Mouse (Mus musculus) heart, embryonic 12.5 days (tissue): ENCODE measurements at regions not wholly inside any gene's neighbourhood (a gene's known extent, or its start where the extent isn't known, plus 50 kb on each side); places are given as distances from the start of the nearest gene placed in this dataset.

ENCODE experiments used
- ATAC-seq: fragments of 200-750 bp; cut with Nextera tagmentation; 2 replicates; pipeline ENCODE4 v1.8.0; 2017; ENCODE audit warnings: moderate TSS enrichment, moderate library complexity; ENCODE audit not compliant: insufficient number of reproducible peaks, low FRiP score
- H3K27ac ChIP-seq: fragments of 300-500 bp; sonication (generic); 2 replicates; pipeline ENCODE4 v1.5.1; 2016; ENCODE audit warnings: mild to moderate bottlenecking, moderate library complexity; ENCODE audit not compliant: poor library complexity, severe bottlenecking
- H3K27me3 ChIP-seq: fragments of 300-500 bp; sonication (generic); replicated peaks from 2 replicates; pipeline ENCODE4 v1.6.1; 2016; ENCODE audit warnings: mild to moderate bottlenecking, moderate library complexity
- H3K36me3 ChIP-seq: fragments of 300-500 bp; sonication (generic); 2 replicates; pipeline ENCODE4 v1.6.1; 2016; ENCODE audit warnings: mild to moderate bottlenecking, moderate library complexity
- H3K4me1 ChIP-seq: fragments of 300-500 bp; sonication (generic); replicated peaks from 2 replicates; pipeline ENCODE4 v1.6.1; 2016; ENCODE audit warnings: mild to moderate bottlenecking
- H3K4me2 ChIP-seq: fragments of 300-500 bp; sonication (generic); 2 replicates; pipeline ENCODE4 v1.6.1; 2016; ENCODE audit warnings: mild to moderate bottlenecking, moderate library complexity
- H3K4me3 ChIP-seq: fragments of 300-500 bp; sonication (generic); 2 replicates; pipeline ENCODE4 v1.5.1; 2016; ENCODE audit warnings: mild to moderate bottlenecking
- H3K9ac ChIP-seq: fragments of 300-500 bp; sonication (generic); 2 replicates; pipeline ENCODE4 v1.6.1; 2016; ENCODE audit warnings: mild to moderate bottlenecking, moderate library complexity
- H3K9me3 ChIP-seq: fragments of 300-500 bp; sonication (generic); replicated peaks from 2 replicates; pipeline ENCODE4 v1.6.1; 2016; ENCODE audit warnings: mild to moderate bottlenecking, moderate library complexity
- WGBS: fragments of 180-500 bp; shearing (Covaris S2); methylation state at CpG from one replicate; pipeline ENCODE4 v1.1.7; 2016; 5-methylcytosine and 5-hydroxymethylcytosine counted together

DNA sequence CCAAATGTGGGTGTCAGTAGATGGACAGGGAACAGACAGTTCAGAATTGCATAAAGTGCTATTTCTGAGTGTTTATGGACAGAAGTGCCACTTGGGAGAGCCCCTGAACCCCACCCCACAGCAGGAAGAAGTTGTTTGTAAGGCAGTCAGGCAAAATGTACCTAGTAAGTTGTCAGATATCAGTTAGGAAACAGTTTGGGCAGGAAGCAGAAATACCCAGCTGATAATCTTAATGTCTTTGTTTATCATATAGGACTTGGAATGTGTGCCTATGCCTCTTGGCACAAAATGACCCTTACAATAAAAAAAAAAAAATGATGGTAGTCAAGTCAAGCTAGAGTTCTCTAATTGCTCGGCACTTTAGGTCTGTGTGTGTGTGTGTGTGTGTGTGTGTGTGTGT, 66.9 kb upstream of the Gm21915 start:
- Histone ChIP-seq H3K4me3 (no peak overlapping the region), H3K4me1 (no peaks in the 10 kb centered on the region), H3K27me3 (no peaks in the 10 kb centered on the region), H3K4me2 (no peak overlapping the region), H3K36me3 (no peaks in the 10 kb centered on the region), H3K9ac (no peak overlapping the region), H3K27ac (no peak overlapping the region), H3K9me3 (peaks cover 3% of the 10 kb centered on the region; the same call in 1 of the 2 replicates)
- WGBS, result 62% methylated on average over 1 of the region's 1 CpGs
- no peak for ATAC-seq

- ATAC-seq, result no peak
- no peak overlapping the region for H3K4me3 ChIP-seq
- H3K4me1 ChIP-seq, result no peaks in the 10 kb centered on the region
- no peak overlapping the region for H3K4me2 ChIP-seq
- no peaks in the 10 kb centered on the region for H3K36me3 ChIP-seq
- WGBS, result 71% methylated on average over 7 of the region's 7 CpGs
- no peak overlapping the region for H3K9ac ChIP-seq
- H3K27ac ChIP-seq, result no peak overlapping the region
- no peaks in the 10 kb centered on the region for H3K27me3 ChIP-seq
- peaks cover 3% of the 10 kb centered on the region; the same call in 1 of the 2 replicates for H3K9me3 ChIP-seq
These were observed 67.2 kb upstream of the Gramd1b start for GRCm38 (mm10) chr9:40598431-40598831.

DNA sequence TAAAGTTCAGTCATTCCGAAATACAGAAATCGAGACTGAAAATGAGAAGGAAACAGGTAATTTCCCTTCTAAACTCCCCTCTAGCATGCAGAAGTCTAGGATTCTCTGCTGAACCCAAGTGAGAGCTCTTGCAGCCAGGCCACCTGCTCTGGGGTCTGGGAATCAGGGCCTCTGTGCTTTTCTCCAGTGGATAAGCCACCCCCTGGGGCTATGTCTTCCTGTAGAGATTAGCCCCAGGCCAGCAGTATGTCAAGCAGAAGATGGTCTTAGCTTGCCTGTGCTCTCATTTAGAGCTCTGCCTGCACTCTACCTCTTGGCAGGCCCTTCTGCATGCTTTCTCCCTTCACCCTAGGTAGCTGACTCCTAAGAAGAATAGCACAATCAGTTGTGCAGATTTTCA, 56.2 kb upstream of the Gramd1b start:
- WGBS, result 72% methylated on average over 2 of the region's 2 CpGs
- Histone ChIP-seq H3K9ac (no peak overlapping the region), H3K27me3 (no peaks in the 10 kb centered on the region), H3K4me2 (no peak overlapping the region), H3K4me1 (no peaks in the 10 kb centered on the region), H3K36me3 (no peaks in the 10 kb centered on the region), H3K4me3 (no peak overlapping the region), H3K27ac (no peak overlapping the region), H3K9me3 (no peaks in the 10 kb centered on the region)
- ATAC-seq, result no peak

DNA sequence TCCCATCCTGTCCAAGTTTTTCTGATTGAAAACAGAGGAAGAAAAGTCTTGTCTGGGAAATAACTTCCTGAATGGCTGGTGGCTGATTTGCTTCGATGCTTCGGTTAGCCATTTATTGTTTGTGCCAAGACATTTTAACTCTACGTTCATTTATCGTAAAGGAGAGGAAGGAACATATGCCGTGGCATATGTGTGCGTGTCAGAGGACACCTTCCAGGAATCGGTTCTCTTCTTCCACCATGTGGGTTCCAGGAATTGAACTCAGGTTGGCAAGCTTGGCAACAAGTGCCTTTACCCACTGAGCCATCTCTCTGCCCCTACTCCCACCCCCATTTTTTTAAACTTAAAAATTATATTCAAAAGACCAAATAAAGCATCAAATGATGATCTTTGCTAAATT, 55.4 kb upstream of the Gramd1b start:
- no peak for ATAC-seq
- H3K4me3 ChIP-seq, result no peak overlapping the region
- H3K27ac ChIP-seq, result no peak overlapping the region
- H3K4me1 ChIP-seq, result no peaks in the 10 kb centered on the region
- WGBS, result 78% methylated on average over 7 of the region's 7 CpGs
- H3K36me3 ChIP-seq, result no peaks in the 10 kb centered on the region
- H3K9me3 ChIP-seq, result 0 out of 2 replicates have a peak, but pooled peaks cover 2% of the 10 kb centered on the region
- no peak overlapping the region for H3K9ac ChIP-seq
- no peak overlapping the region for H3K4me2 ChIP-seq
- H3K27me3 ChIP-seq, result no peaks in the 10 kb centered on the region

DNA sequence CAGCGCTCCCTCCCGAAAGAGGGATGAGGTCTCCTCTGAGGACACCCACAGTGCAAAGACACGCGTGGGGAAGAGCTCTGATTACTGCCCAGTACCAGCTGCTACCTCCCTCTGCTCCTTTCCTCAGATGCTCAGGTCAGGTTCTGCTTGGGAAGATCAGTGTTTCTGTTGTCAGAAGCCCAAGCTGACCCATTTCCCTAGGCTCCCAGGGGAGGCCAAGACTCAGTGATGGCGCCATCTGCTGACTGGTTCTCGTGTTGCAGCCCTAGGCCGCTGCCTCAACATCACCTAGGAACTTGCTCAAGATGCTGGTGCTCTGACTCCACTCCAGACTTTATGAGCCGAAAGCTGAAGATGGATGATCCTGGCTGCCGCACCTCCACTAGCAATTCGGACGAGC, 52.4 kb upstream of the Gramd1b start:
- H3K9ac ChIP-seq, result no peak overlapping the region
- no peaks in the 10 kb centered on the region for H3K36me3 ChIP-seq
- H3K27ac ChIP-seq, result no peak overlapping the region
- 50% methylated on average over 11 of the region's 11 CpGs for WGBS
- no peak for ATAC-seq
- no peaks in the 10 kb centered on the region for H3K27me3 ChIP-seq
- no peaks in the 10 kb centered on the region for H3K4me1 ChIP-seq
- 0 out of 2 replicates have a peak, but pooled peaks cover 2% of the 10 kb centered on the region for H3K9me3 ChIP-seq
- H3K4me3 ChIP-seq, result no peak overlapping the region
- H3K4me2 ChIP-seq, result no peak overlapping the region

GRCm38 (mm10) chr9:40581854-40582253, 50.7 kb upstream of the Gramd1b start:
- Histone ChIP-seq H3K4me2 (no peak overlapping the region), H3K9me3 (0 out of 2 replicates have a peak, but pooled peaks cover 2% of the 10 kb centered on the region), H3K27me3 (no peaks in the 10 kb centered on the region), H3K27ac (no peak overlapping the region), H3K4me1 (no peaks in the 10 kb centered on the region), H3K36me3 (no peaks in the 10 kb centered on the region), H3K4me3 (no peak overlapping the region), H3K9ac (no peak overlapping the region)
- WGBS, result 62% methylated on average over 2 of the region's 2 CpGs
- ATAC-seq, result no peak
